Mouse (Mus musculus): ENCODE data around the gene Shisa3. TPM values are rescaled to one million over a fixed set of nuclear protein-coding genes. Genes with fewer than 3 reads are reported as not detected.

Gene Shisa3
- polyA plus RNA-seq, 1 experiment from 2014 or later, result 0.31 TPM

GRCm38 (mm10) chr5:67631261-67631660 lies 23.6 kb downstream of the Shisa3 start:
- no peak for DNase-seq

GRCm38 (mm10) chr5:67633138-67633782 lies 25.6 kb downstream of the Shisa3 start:
- H3K9me3 ChIP-seq (ENCODE audit: low read length), result no peaks in the 10 kb centered on the region
- H3K4me2 ChIP-seq (ENCODE audit: low read depth, low read length), result no peak overlapping the region
- no peak overlapping the region for H3K9ac ChIP-seq (replicated peaks)
- peaks cover 8% of the 10 kb centered on the region for H3K36me3 ChIP-seq (replicated peaks; ENCODE audit: insufficient read depth, low read length)
- WGBS (ENCODE audit: insufficient replicate concordance), result 59% methylated on average over 7 of the region's 7 CpGs
- no peak for ATAC-seq
- no peaks in the 10 kb centered on the region for H3K27me3 ChIP-seq (ENCODE audit: insufficient read depth, low read length)
- no peak overlapping the region for H3K27ac ChIP-seq (ENCODE audit: low read depth)
- H3K4me1 ChIP-seq (ENCODE audit: insufficient read depth), result no peaks in the 10 kb centered on the region
- no peak for DNase-seq
- no peak overlapping the region for H3K4me3 ChIP-seq (ENCODE audit: low read depth, low read length)
- TF ChIP-seq CTCF (IDR thresholded peaks at IDR 0.05; ENCODE audit: low read depth) (no peak), EP300 (IDR thresholded peaks at IDR 0.05; ENCODE audit: low read depth) (no peak)

More at GRCm38 (mm10) chr5:67631261-67631660, 23.6 kb downstream of the Shisa3 start:
- peaks cover 8% of the 10 kb centered on the region for H3K36me3 ChIP-seq (replicated peaks; ENCODE audit: insufficient read depth, low read length)
- ATAC-seq, result no peak
- no peak overlapping the region for H3K9ac ChIP-seq (replicated peaks)
- WGBS (ENCODE audit: insufficient replicate concordance), result 95% methylated on average over 12 of the region's 12 CpGs
- H3K4me1 ChIP-seq (ENCODE audit: insufficient read depth), result no peaks in the 10 kb centered on the region
- TF ChIP-seq EP300 (IDR thresholded peaks at IDR 0.05; ENCODE audit: low read depth) (no peak), CTCF (IDR thresholded peaks at IDR 0.05; ENCODE audit: low read depth) (no peak)
- H3K9me3 ChIP-seq (ENCODE audit: low read length), result no peaks in the 10 kb centered on the region
- H3K4me3 ChIP-seq (ENCODE audit: low read depth, low read length), result no peak overlapping the region
- H3K27ac ChIP-seq (ENCODE audit: low read depth), result no peak overlapping the region
- no peak overlapping the region for H3K4me2 ChIP-seq (ENCODE audit: low read depth, low read length)
- no peaks in the 10 kb centered on the region for H3K27me3 ChIP-seq (ENCODE audit: insufficient read depth, low read length)

GRCm38 (mm10) chr5:67633831-67634268 lies 26.2 kb downstream of the Shisa3 start:
- no peak for ATAC-seq
- TF ChIP-seq EP300 (IDR thresholded peaks at IDR 0.05; ENCODE audit: low read depth) (no peak), CTCF (IDR thresholded peaks at IDR 0.05; ENCODE audit: low read depth) (no peak)
- no peak overlapping the region for H3K27ac ChIP-seq (ENCODE audit: low read depth)

GRCm38 (mm10) chr5:67634339-67634738 lies 26.7 kb downstream of the Shisa3 start:
- H3K27ac ChIP-seq (ENCODE audit: low read depth), result no peak overlapping the region
- no peak for TF ChIP-seq EP300 (IDR thresholded peaks at IDR 0.05; ENCODE audit: low read depth)
- TF ChIP-seq CTCF (IDR thresholded peaks at IDR 0.05; ENCODE audit: low read depth), result no peak
- DNase-seq (no peak), ATAC-seq (no peak)
- H3K4me1 ChIP-seq (ENCODE audit: insufficient read depth), result no peaks in the 10 kb centered on the region
- no peak overlapping the region for H3K4me2 ChIP-seq (ENCODE audit: low read depth, low read length)
- peaks cover 7% of the 10 kb centered on the region for H3K36me3 ChIP-seq (replicated peaks; ENCODE audit: insufficient read depth, low read length)
- WGBS (ENCODE audit: insufficient replicate concordance), result 80% methylated on average over 3 of the region's 3 CpGs
- H3K9me3 ChIP-seq (ENCODE audit: low read length), result no peaks in the 10 kb centered on the region
- no peak overlapping the region for H3K9ac ChIP-seq (replicated peaks)
- H3K27me3 ChIP-seq (ENCODE audit: insufficient read depth, low read length), result no peaks in the 10 kb centered on the region
- H3K4me3 ChIP-seq (ENCODE audit: low read depth, low read length), result no peak overlapping the region

More at GRCm38 (mm10) chr5:67633831-67634268, 26.2 kb downstream of the Shisa3 start:
- no peak for DNase-seq
- Histone ChIP-seq H3K9me3 (ENCODE audit: low read length) (no peaks in the 10 kb centered on the region), H3K4me1 (ENCODE audit: insufficient read depth) (no peaks in the 10 kb centered on the region), H3K27me3 (ENCODE audit: insufficient read depth, low read length) (no peaks in the 10 kb centered on the region), H3K4me3 (ENCODE audit: low read depth, low read length) (no peak overlapping the region), H3K36me3 (replicated peaks; ENCODE audit: insufficient read depth, low read length) (peaks cover 8% of the 10 kb centered on the region), H3K9ac (replicated peaks) (no peak overlapping the region), H3K4me2 (ENCODE audit: low read depth, low read length) (no peak overlapping the region)
- WGBS (ENCODE audit: insufficient replicate concordance), result 43% methylated on average over 10 of the region's 10 CpGs

- ATAC-seq, result no peak
- Histone ChIP-seq H3K27me3 (ENCODE audit: insufficient read depth, low read length) (no peaks in the 10 kb centered on the region), H3K4me2 (ENCODE audit: low read depth, low read length) (no peak overlapping the region), H3K27ac (ENCODE audit: low read depth) (no peak overlapping the region), H3K9ac (replicated peaks) (no peak overlapping the region), H3K4me1 (ENCODE audit: insufficient read depth) (no peaks in the 10 kb centered on the region), H3K36me3 (replicated peaks; ENCODE audit: insufficient read depth, low read length) (peaks cover 6% of the 10 kb centered on the region), H3K9me3 (ENCODE audit: low read length) (no peaks in the 10 kb centered on the region), H3K4me3 (ENCODE audit: low read depth, low read length) (no peak overlapping the region)
- WGBS (ENCODE audit: insufficient replicate concordance), result 82% methylated on average over 8 of the region's 8 CpGs
- DNase-seq, result no peak
- TF ChIP-seq CTCF (IDR thresholded peaks at IDR 0.05; ENCODE audit: low read depth) (no peak), EP300 (IDR thresholded peaks at IDR 0.05; ENCODE audit: low read depth) (no peak)
These were observed 33.1 kb downstream of the Shisa3 start for GRCm38 (mm10) chr5:67640596-67641312.

- 86% methylated on average over 8 of the region's 8 CpGs for WGBS (ENCODE audit: insufficient replicate concordance)
- no peak for TF ChIP-seq CTCF (IDR thresholded peaks at IDR 0.05; ENCODE audit: low read depth)
These were observed 33.9 kb downstream of the Shisa3 start for GRCm38 (mm10) chr5:67641406-67642120.

More at GRCm38 (mm10) chr5:67641406-67642120, 33.9 kb downstream of the Shisa3 start:
- H3K4me2 ChIP-seq (ENCODE audit: low read depth, low read length), result no peak overlapping the region
- H3K9me3 ChIP-seq (ENCODE audit: low read length), result no peaks in the 10 kb centered on the region
- H3K27me3 ChIP-seq (ENCODE audit: insufficient read depth, low read length), result no peaks in the 10 kb centered on the region
- DNase-seq (no peak), ATAC-seq (no peak)
- H3K4me3 ChIP-seq (ENCODE audit: low read depth, low read length), result no peak overlapping the region
- H3K9ac ChIP-seq (replicated peaks), result no peak overlapping the region
- peaks cover 6% of the 10 kb centered on the region for H3K36me3 ChIP-seq (replicated peaks; ENCODE audit: insufficient read depth, low read length)
- H3K27ac ChIP-seq (ENCODE audit: low read depth), result no peak overlapping the region
- H3K4me1 ChIP-seq (ENCODE audit: insufficient read depth), result no peaks in the 10 kb centered on the region
